Mouse (Mus musculus) G1E (cell line): Measurements from ENCODE around the gene Mcpt8.

Experiments
- CTCF ChIP-seq: IDR thresholded peaks from 2 replicates; pipeline ENCODE4 v1.5.1; 2012; ENCODE audit warnings: low read depth, low read length, inconsistent platforms, mixed read lengths
- GATA1 ChIP-seq: IDR thresholded peaks from 2 replicates; pipeline ENCODE4 v1.6.1; 2012; ENCODE audit warnings: borderline replicate concordance, low read length, inconsistent platforms, mixed read lengths
- GATA2 ChIP-seq: IDR thresholded peaks from 2 replicates; pipeline ENCODE4 v1.6.1; 2012; ENCODE audit warnings: low read depth, low read length, inconsistent platforms, borderline replicate concordance
- POLR2AphosphoS5 ChIP-seq: IDR thresholded peaks from 2 replicates; pipeline ENCODE4 v1.6.1; 2012; ENCODE audit warnings: low read depth, low read length, inconsistent platforms; ENCODE audit not compliant: insufficient replicate concordance
- TAL1 ChIP-seq: conservative IDR thresholded peaks from 2 replicates; pipeline ENCODE4 v1.6.1; 2012; ENCODE audit warnings: low read depth, low read length, inconsistent platforms, mixed read lengths

GRCm38 (mm10) chr14:56103452-56103851 lies 18.4 kb upstream of the Mcpt8 start:
- no peak for TF ChIP-seq CTCF
- no peak for TF ChIP-seq GATA1
- TF ChIP-seq TAL1, result no peak
- TF ChIP-seq POLR2AphosphoS5, result no peak
- no peak for TF ChIP-seq GATA2
